ENCODE assay signal across 8 mouse cellular contexts in genomic region chr9:121331438-121331837, GRCm38 (mm10). TPM values are rescaled to one million over a fixed set of nuclear protein-coding genes. Genes with fewer than 3 reads are reported as not detected.
A peak's percentile ranks its signal among the peaks of the same experiment; 100 is the strongest.
DNase-seq lines count a peak whose midpoint lies in the region; ATAC-seq and TF ChIP-seq lines count a peak whose summit lies in the region.

No protein-coding gene starts in this region.

- no peak for ATAC-seq in forebrain, embryonic 11.5 days (replicated peaks; ENCODE audit: low FRiP score)
- ATAC-seq in intestine, embryonic 15.5 days, result peak; percentile 41
- no peak for ATAC-seq in cerebellum, adult (ENCODE audit: insufficient number of reproducible peaks, low FRiP score, low TSS enrichment)

- peaks cover 14% of the 10 kb centered on the region for H3K36me3 ChIP-seq in heart, adult 2 months (ENCODE audit: control insufficient read depth, insufficient read depth, low read length)
- H3K36me3 ChIP-seq in forebrain, embryonic 11.5 days (ENCODE audit: control insufficient read depth, insufficient read depth, low read length), result peaks cover 3% of the 10 kb centered on the region; the same call in 1 of the 2 replicates
- no peaks in the 10 kb centered on the region for H3K36me3 ChIP-seq in intestine, embryonic 15.5 days
- no peaks in the 10 kb centered on the region for H3K36me3 ChIP-seq in myocyte (ENCODE audit: control insufficient read depth, insufficient read depth)

- H3ac ChIP-seq in myocyte (ENCODE audit: control insufficient read depth, insufficient read length), result no peak overlapping the region

- 3% methylated on average over 5 of the region's 5 CpGs for WGBS in heart, adult 2 months
- WGBS in forebrain, embryonic 11.5 days, result 22% methylated on average over 5 of the region's 5 CpGs
- 20% methylated on average over 5 of the region's 5 CpGs for WGBS in intestine, embryonic 15.5 days

- H3K27ac ChIP-seq in heart, adult 2 months, result peak overlapping the region; percentile 88
- H3K27ac ChIP-seq in forebrain, embryonic 11.5 days (ENCODE audit: low read depth, low read length), result peak overlapping the region; percentile 94
- H3K27ac ChIP-seq in intestine, embryonic 15.5 days, result peak overlapping the region; percentile 64

- peak; percentile 41 to 60 for DNase-seq in heart, adult 2 months
- no peak for DNase-seq in heart, postnatal 25 days (ENCODE audit: low spot score)
- no peak for DNase-seq in forebrain, embryonic 11.5 days (ENCODE audit: low spot score)
- DNase-seq in adrenal gland, postnatal 25 days, result no peak
- DNase-seq in adrenal gland, postnatal 4 days (ENCODE audit: low spot score in 2 of 2), result no peak

- TF ChIP-seq CTCF in heart, adult 2 months (IDR thresholded peaks at IDR 0.05), result no peak

- 0 out of 2 replicates have a peak, but pooled peaks have one; percentile 54 for TF ChIP-seq EP300 in heart, adult 2 months (IDR thresholded peaks at IDR 0.05; ENCODE audit: insufficient read depth, low read depth, low read length)

- H3K9ac ChIP-seq in heart, adult 2 months (ENCODE audit: low read depth, low read length), result no peak overlapping the region
- H3K9ac ChIP-seq in forebrain, embryonic 11.5 days (ENCODE audit: low read length), result 0 out of 2 replicates have a peak overlapping the region, but pooled peaks have one; percentile 4
- H3K9ac ChIP-seq in intestine, embryonic 15.5 days, result no peak overlapping the region

- intact Hi-C loops in heart, adult 2 months (cut with DNase I), result loop anchor here (5.0 kb wide), 1 partner anchor 34 kb away; the partner anchor contains the start of gene Trak1
- intact Hi-C loops in heart, postnatal 25 days (cut with DNase I), result no loop called here

- peaks cover 4% of the 10 kb centered on the region for H3K79me2 ChIP-seq in heart, adult 2 months (replicated peaks; ENCODE audit: control insufficient read depth, insufficient read depth, low read length)
- peaks cover 69% of the 10 kb centered on the region for H3K79me2 ChIP-seq in myocyte (ENCODE audit: control insufficient read depth, insufficient read depth)

- no peak for TF ChIP-seq POLR2A in heart, adult 2 months (IDR thresholded peaks at IDR 0.05; ENCODE audit: insufficient read depth, low read depth, low read length)
- no peak for TF ChIP-seq POLR2A in myocyte (IDR thresholded peaks at IDR 0.05; ENCODE audit: insufficient read length, low read depth)

- H3K27me3 ChIP-seq in heart, adult 2 months (ENCODE audit: control insufficient read depth, insufficient read depth, low read length), result no peaks in the 10 kb centered on the region
- H3K27me3 ChIP-seq in forebrain, embryonic 11.5 days (ENCODE audit: control insufficient read depth, insufficient read depth, low read length), result no peaks in the 10 kb centered on the region
- H3K27me3 ChIP-seq in intestine, embryonic 15.5 days (replicated peaks), result no peaks in the 10 kb centered on the region
- H3K27me3 ChIP-seq in myocyte (ENCODE audit: control insufficient read depth, insufficient read depth, insufficient read length), result no peaks in the 10 kb centered on the region

- H3K4me1 ChIP-seq in heart, adult 2 months (ENCODE audit: control insufficient read depth, insufficient read depth, low read length), result peaks cover 40% of the 10 kb centered on the region
- H3K4me1 ChIP-seq in forebrain, embryonic 11.5 days (replicated peaks; ENCODE audit: control insufficient read depth, insufficient read depth, low read length), result peaks cover 31% of the 10 kb centered on the region
- H3K4me1 ChIP-seq in intestine, embryonic 15.5 days (replicated peaks), result peaks cover 27% of the 10 kb centered on the region

- H3K4me3 ChIP-seq in heart, adult 2 months, result no peak overlapping the region
- H3K4me3 ChIP-seq in forebrain, embryonic 11.5 days (ENCODE audit: low read depth, low read length), result no peak overlapping the region
- no peak overlapping the region for H3K4me3 ChIP-seq in intestine, embryonic 15.5 days (replicated peaks)
- no peak overlapping the region for H3K4me3 ChIP-seq in myocyte

- H3K9me3 ChIP-seq in forebrain, embryonic 11.5 days (ENCODE audit: control insufficient read depth, low read length), result no peaks in the 10 kb centered on the region
- H3K9me3 ChIP-seq in intestine, embryonic 15.5 days, result no peaks in the 10 kb centered on the region

- H3K4me2 ChIP-seq in forebrain, embryonic 11.5 days (ENCODE audit: low read depth, low read length, severe bottlenecking), result peak overlapping the region; percentile 26; the same call in 1 of the 2 replicates
- H3K4me2 ChIP-seq in intestine, embryonic 15.5 days (replicated peaks), result no peak overlapping the region
- peak overlapping the region; percentile 86 for H3K4me2 ChIP-seq in myocyte (ENCODE audit: low read depth)

TF ChIP-seq in myocyte, 11 proteins besides CTCF, POLR2A, EP300 and RAD21:
- TF ChIP-seq MYOD1 (IDR thresholded peaks at IDR 0.05; ENCODE audit: control insufficient read depth in 1 of 3, insufficient read length in 2 of 3, low read depth in 2 of 3), result peak; percentile 28 to 70 (median 55)
- TF ChIP-seq SRF (IDR thresholded peaks at IDR 0.05; ENCODE audit: control insufficient read depth, insufficient read length, low read depth), result no peak
- TF ChIP-seq TCF3 (IDR thresholded peaks at IDR 0.05; ENCODE audit: insufficient read length, low read depth), result peak; percentile 16
- TF ChIP-seq E2F4 (IDR thresholded peaks at IDR 0.05; ENCODE audit: insufficient read depth), result no peak
- peak in 2 of 3 experiments; percentile 35 to 45 for TF ChIP-seq MYOG (IDR thresholded peaks at IDR 0.05; ENCODE audit: control insufficient read depth in 1 of 3, insufficient read depth in 1 of 3, insufficient read length in 2 of 3, low read depth in 2 of 3)

RNA-seq across cellular contexts. Expression of gene Trak1, which starts 34.1 kb away (rescaled TPM):
- 100 to 1,000 TPM; 276 to 302 TPM for total RNA-seq in heart, adult 2 months (2021)
- polyA plus RNA-seq in heart, adult 2 months (2012; rRNA removed), result 170 and 204 TPM in 2 replicates
- 100 to 1,000 TPM; 309 to 322 TPM for total RNA-seq in heart, postnatal 25 days (2021)
- 33.5 and 36.4 TPM in 2 replicates for polyA plus RNA-seq in forebrain, embryonic 11.5 days (2014; fragmentation: Nextera tagmentation; extraction: Ambion mirVana)
- 20.9 and 26.5 TPM in 2 replicates for polyA plus RNA-seq in intestine, embryonic 15.5 days (2015; fragmentation: Nextera tagmentation; extraction: Ambion mirVana)
- polyA plus RNA-seq in myocyte (2012; fragmentation: generic; extraction: Trizol), result 60.8 TPM
- 70.3 and 73.5 TPM in 2 replicates for total RNA-seq in adrenal gland, postnatal 25 days (2021)
- total RNA-seq in adrenal gland, postnatal 4 days (2021), result 10 to 100 TPM; 76.0 to 83.4 TPM

RNA-seq across cellular contexts. Expression of gene Ulk4, which starts 54.4 kb away (rescaled TPM):
- total RNA-seq in heart, adult 2 months (2021), result under 1 TPM; 0.18 to 0.30 TPM
- 0.47 and 2.3 TPM in 2 replicates for polyA plus RNA-seq in heart, adult 2 months (2012; rRNA removed)
- total RNA-seq in heart, postnatal 25 days (2021), result under 1 TPM; 0.21 to 0.48 TPM
- polyA plus RNA-seq in forebrain, embryonic 11.5 days (2014; fragmentation: Nextera tagmentation; extraction: Ambion mirVana), result 144 and 163 TPM in 2 replicates
- polyA plus RNA-seq in intestine, embryonic 15.5 days (2015; fragmentation: Nextera tagmentation; extraction: Ambion mirVana), result 140 and 150 TPM in 2 replicates
- 0.85 TPM for polyA plus RNA-seq in myocyte (2012; fragmentation: generic; extraction: Trizol)
- total RNA-seq in adrenal gland, postnatal 25 days (2021), result 1.9 and 3.2 TPM in 2 replicates
- 1 to 10 TPM; 5.3 to 5.7 TPM for total RNA-seq in adrenal gland, postnatal 4 days (2021)

Comparison
In these comparisons a context has a peak if more than half of its experiments do, and no peak if none do; other contexts are left out.
1. DNase-seq: peak in heart, adult 2 months (2 of 2); none in heart, postnatal 25 days (single experiment), forebrain, embryonic 11.5 days (single experiment), adrenal gland, postnatal 25 days (single experiment) and adrenal gland, postnatal 4 days (0 of 2).
2. Peak in every context shown above with its lines, with median percentiles within 50 percentile points of each other: H3K27ac ChIP-seq.